Mouse (Mus musculus): ENCODE measurements around the gene Asf1a.
"Not testable (repeated sequence)": the region's sequence is repeated elsewhere in the genome, so short reads cannot be mapped to it uniquely, and the experiment has no call there.

Gene Asf1a

GRCm38 (mm10) chr10:53596677-53597120, at the start of gene Asf1a:
Gene Asf1a (plus strand): TSS chr10:53596757.
- peak; percentile 96 for DNase-seq (ENCODE audit: low spot score)

DNA sequence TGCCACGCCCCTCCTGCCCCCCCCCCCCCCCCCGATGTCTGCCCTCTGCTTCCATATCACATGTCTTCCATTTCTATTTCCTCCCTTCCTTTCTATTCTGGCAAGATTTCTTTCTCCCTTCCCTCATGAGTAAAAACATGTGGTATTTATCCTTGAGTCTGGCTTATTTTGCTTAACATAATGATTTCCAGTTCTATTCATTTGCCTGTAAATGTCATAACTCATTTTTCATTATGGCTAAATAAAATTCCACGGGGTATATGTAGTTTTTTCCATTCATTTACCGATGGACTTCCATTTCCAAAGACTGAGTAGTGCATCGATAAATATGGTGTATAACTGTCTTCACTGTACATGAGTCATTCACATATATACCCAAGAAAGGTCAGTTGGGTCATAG, 34.6 kb upstream of the Asf1a start:
- no peak for DNase-seq (ENCODE audit: low spot score)

DNA sequence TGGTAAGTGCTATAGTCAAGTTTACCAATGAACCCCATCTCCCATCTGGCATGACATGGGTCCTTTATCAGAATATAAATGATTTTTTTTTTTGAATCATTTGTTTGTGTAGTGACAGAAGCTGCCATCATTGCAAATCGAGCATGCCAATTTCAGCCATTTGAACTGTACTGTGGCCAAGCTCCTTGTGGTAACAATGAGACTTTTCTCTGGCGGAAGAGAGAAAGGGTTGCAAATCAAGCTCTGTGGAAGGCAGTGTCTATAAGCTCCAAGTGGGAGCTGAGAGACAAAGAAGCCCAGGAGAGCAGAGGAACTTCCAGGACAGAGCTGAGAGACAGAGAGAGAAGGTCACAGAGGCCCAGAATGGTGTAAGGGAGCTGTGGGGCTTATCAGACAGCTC, 31.0 kb upstream of the Asf1a start:
- no peak for DNase-seq (ENCODE audit: low spot score)

DNA sequence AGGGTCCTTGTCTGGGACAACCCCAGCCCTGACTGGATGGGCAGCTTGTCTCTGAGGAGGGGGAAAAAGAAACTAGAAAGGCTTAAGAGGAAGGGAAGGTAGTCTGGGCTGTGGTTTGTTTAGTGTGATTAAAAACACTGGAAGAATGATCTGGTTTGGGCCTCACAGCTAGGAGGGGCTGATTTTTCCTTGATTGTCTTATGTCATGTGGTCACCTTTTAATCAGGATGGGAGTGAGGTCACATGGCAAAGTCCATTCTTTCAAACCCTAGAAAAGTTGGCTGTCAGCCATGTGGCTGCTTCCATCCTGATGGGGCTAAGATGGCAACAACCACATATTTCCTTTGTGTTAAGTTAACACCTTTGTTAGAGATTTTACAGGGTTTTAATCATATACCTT, 28.0 kb upstream of the Asf1a start:
- no peak for DNase-seq (ENCODE audit: low spot score)

DNA sequence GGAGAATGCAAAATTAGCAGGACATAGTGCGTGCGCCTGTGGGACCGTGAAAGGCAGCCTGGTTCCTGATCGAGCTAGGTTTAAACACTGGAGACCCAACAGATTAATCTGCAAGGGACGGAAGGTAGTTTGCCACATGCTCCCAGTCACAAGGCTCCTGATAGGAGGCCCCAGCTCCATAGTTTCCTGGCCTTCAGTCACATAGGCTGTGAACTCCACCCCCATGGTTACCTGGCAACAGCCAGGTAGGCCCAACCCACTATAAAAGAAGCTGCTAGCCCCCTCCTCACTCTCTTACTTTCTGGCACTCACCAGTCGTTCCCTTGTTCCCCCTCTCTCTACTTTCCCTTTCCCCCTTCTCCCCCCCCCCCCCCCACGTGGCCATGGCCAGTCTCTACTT, 16.4 kb upstream of the Asf1a start:
- no peak for DNase-seq (ENCODE audit: low spot score)

DNA sequence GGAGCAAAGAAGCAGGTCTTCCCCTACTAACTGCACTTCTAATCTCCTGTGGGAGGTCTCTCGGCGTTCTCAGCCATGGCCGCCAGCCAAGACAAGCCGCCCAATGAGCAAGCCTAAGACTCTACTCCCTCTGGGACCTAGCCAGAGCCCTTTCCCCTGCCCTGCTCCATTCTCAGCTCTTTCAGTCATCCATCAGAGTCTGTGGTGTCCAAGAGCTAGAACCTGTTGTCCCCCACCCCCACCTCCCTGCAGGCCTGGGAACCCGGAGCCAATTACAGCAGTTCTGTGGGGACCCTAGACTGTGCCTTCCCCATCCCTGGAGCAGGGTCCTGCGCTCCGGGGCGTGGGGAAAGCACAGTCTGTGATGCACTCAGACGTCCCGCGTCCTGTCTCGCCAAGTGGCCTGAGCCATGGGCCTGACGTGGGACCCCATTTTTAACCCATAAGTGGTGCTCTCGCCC, 15.9 kb upstream of the Asf1a start:
- peak; percentile 87 for DNase-seq (ENCODE audit: low spot score)

DNA sequence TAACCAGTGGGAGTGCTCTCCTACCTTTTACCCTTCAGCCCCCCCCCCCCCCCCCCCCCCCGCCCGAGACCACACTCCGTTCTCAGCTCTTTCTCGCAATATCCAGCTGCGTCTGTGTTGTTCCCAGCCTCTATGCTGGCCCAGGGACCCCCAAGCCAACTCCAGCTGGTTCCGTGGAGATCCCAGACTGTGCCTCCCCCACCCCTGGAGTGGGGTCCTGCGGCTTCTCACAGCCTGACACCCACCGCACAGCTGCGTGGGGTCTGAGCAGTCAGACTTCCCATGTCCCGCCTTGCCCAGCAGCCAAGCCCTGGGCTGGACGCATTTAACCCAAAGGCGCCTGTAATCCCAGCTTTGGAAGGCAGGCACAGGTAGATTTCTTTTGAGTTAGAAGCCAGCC, 15.5 kb upstream of the Asf1a start:
- DNase-seq (ENCODE audit: low spot score), result peak; percentile 45

GRCm38 (mm10) chr10:53585777-53586176, 10.8 kb upstream of the Asf1a start:
- DNase-seq (ENCODE audit: low spot score), result no peak

DNA sequence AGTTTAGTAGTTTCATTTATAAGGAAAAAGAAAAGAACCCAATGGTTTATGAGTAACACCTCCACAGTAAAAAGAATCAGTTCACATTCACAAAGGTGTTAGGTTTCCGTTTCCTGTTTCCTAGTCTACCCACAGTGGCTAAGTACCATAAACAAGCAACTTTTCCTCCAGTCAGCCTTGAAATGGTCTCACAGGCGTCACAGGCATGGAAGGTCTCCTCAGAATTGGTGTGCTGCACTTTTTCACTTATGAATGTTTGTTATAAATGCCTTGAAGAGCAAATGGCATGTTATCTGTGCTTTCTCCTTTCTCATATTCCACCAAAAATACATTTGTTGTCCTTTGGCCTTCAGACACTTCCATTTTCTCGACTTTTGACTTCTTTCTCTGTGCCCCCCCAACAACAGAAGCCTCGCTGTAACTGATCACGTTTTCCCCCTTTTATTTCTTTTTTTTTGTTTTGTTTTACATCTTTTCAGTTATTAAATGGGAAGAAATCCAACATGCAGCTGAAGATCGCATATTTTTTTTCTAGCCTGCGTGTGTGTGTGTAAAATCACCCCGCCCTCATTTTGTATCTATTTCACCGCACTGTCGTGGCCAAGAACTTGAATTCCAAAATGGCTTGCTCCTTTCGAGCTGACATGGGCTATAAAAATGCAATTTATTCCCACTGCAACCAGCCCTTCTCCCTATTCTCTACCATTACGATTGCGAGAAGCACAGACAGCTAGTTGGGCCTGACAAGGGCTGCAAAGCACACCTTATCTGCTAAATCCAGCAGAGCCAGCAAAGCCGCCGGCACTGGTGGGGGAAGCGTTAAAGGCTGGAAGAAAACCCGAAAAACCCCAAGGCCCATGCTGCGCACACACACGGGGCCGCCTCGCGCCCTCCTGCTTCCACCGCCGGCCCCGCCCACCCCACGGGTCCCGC, 547 bp upstream of the Asf1a start:
- DNase-seq (ENCODE audit: low spot score), result no peak

GRCm38 (mm10) chr10:53597121-53597881, 744 bp downstream of the Asf1a start:
- DNase-seq (ENCODE audit: low spot score), result peak; percentile 69

DNA sequence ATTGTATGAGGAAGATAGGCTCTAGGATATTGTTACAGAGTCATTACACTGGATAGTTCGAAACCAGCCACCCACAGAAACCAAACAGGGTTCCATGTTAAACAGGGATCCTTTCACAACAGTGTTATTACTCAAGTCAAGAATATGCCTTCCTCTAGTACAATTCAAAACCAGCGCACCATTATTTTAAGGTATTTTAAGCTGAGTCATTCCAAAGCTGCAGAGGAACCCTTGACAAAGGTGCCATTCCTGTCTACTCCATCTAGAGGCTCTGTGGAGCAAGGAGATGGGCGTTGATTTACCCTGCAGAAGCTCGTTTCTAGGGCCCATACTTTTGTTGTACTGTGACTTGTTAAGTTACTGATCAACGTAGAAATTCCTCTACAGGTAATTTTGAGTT, 2.3 kb downstream of the Asf1a start:
- no peak for DNase-seq (ENCODE audit: low spot score)

DNA sequence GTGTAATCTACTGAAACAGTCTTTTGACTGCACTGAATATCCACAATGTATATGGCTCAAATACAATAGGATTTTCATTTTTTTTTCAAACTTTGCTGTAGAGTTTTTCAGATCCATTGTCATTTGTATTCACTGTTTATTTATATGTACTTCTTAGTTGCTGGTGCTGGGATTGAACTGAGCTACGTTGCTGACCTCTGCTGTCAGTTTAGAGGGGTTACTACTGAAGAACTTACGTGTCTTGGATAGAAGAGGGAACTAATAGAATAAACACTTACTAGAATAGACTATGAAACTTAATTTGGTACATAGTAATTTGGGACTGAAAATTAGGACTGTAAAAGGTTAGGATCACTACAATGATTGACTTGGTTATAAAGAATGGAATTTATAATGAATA, 8.8 kb downstream of the Asf1a start:
- DNase-seq (ENCODE audit: low spot score), result no peak

DNA sequence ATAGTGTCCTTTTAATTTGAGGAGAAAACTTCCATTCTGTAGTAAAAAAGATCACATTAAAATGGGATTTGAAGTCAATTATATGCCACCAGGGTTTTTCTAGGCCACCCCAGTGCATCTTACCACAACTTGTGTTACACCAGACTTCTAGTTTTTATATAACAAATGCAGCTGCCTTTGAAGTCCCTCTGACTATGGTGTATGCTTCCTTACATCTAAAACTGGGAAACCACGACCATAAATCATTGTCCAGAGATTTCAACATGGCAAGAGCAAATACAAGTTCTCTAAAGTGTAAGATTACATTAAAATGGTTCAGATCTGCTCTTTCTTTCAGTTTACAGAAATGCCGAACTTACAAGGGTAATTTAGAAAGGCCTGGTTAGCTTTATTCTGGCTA, 11.7 kb downstream of the Asf1a start:
- DNase-seq (ENCODE audit: low spot score), result no peak

DNA sequence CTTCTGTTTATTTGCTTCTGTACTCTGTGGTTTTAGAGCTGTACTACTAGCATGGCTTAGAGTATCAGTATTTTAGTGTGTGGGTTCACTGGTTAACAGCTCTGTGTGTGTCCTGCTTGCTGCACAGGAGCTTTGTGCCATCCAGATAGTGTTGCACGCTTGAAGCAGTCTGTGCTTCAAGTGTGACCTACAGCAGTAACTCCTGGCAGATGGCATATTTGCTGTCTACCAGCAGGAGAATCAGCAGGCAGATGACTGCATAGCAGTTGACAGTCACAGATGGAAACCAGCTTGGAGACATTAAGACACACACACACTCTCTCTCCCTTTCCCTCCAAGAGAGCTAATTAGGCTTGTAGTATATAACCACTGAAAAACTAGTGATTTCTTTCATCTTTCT, 15.6 kb downstream of the Asf1a start:
- no peak for DNase-seq (ENCODE audit: low spot score)

DNA sequence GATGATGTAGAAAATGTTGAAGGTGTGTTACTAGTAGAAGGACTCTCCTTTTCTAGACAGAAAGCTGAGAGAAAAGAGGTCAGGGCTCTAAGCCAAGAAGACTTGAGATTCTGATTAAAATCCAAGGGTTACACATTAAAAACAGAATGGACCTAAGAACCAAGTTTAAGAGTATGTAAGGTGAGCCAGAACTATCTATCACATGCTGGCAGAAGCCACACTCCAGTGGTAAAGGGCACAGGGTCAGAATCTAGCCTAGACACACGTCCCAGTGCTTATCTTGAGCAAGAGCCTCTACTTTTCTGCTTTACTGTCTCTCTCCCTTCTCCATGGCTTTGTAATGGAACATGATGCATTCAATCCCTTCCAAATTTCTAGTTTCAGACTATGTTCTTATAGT, 17.4 kb downstream of the Asf1a start:
- no peak for DNase-seq (ENCODE audit: low spot score)

DNA sequence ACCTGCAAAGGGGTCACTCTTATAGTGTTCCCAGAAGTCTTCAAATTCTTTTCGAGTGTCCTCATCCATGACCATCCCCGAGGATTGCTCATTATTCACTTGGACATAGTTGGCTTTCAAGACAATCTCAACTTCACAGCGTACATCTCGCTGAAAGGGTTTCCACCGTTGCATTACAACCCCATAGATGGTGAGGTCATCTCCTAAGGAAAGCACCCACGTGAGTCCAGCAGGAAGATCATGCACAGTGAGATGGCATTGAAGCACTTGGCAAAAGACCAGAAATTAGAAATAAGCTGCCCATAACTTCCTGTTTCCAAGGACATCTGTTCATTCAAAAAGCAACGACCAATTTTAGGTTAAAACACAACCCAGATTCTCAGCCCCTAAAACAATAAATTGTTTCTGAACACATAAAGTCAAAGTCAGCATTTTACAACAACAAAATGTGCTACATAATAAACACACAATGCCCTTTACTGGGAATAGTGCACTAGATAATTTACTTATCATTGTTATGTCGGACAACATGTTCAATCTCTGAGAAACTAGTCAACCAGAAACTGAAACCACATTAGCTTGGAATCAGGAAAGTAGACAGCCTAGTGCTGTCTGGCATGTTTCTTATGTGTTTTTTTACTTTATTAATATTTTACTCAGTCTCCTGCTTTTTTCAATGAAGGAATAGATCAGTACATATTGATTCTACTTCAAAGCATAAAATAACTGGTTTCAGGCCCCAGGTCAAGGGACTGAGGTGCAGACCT, 19.5 kb downstream of the Asf1a start:
- no peak for DNase-seq (ENCODE audit: low spot score)

GRCm38 (mm10) chr10:53629247-53629917, 32.8 kb downstream of the Asf1a start:
- DNase-seq (ENCODE audit: low spot score), result peak; percentile 98

GRCm38 (mm10) chr10:53629918-53630250, 33.3 kb downstream of the Asf1a start:
- peak; percentile 99 for DNase-seq (ENCODE audit: low spot score)

GRCm38 (mm10) chr10:53630339-53630738, 33.8 kb downstream of the Asf1a start, which contains the start of gene Mcm9:
Gene Mcm9 (minus strand): TSS chr10:53630439.
- DNase-seq (ENCODE audit: low spot score), result not testable (repeated sequence)

DNA sequence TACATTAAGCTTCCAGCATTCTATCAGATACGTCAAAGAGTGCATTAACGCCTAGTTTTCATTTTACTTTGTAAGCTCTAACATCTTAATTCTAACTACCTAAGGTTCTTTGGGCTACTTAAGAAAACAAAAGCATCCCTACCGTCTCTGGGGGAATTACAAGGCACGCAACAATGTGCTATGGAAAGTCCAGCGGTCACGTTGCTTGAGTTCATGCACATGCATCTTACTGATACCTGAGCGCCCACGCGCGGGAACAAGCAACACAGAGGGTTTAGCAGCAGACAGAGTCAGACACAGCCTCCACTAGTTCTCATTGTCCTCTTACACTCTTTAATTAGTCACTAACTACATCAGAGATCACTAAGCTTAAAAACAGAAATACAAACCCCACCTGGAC, 37.6 kb downstream of the Asf1a start:
- DNase-seq (ENCODE audit: low spot score), result no peak

DNA sequence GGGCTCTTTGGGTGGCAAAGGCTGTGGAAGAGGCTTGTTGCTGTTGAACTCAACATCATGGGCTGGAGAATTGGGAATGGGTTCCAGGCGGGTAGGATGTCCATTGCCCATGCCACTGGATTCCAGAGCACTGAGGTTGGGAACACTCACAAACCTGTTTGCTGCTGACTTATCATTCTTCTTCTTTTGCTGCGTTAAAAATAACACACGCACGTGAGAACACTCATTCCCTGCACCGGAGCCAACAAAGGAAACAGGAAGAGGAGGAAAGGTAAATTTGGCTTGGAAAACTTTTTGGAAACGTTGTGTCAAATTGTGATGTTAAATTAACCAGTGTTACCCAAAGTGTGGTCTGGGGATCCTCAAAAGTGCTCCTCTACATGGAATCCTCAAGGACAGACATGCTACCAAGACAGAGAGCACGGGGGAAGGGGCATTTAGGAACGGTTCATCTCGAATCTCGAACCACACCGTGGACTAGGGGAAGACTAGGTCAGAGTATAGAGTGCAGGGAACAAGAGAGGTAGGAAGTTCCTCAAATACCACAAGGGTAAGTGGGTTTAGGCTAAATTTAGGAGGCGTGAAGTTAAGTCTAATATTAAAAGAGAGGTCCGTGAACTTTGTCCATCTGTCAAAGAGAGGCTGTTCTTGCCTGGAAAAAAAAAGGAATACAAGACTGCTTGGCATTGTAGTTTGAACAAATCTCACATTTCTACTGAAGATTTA, 38.9 kb downstream of the Asf1a start:
- no peak for DNase-seq (ENCODE audit: low spot score)

All from testis, postnatal 10 days (tissue).